Mouse (Mus musculus): ENCODE data around the gene Arpp19. TPM values are rescaled to one million over a fixed set of nuclear protein-coding genes. Genes with fewer than 3 reads are reported as not detected.

The Arpp19 gene
- 266 TPM for polyA plus RNA-seq (2014; fragmentation: Illumina TruSeq; extraction: RNeasy Lipid Tissue Mini Kit (QIAGEN cat#74804); ENCODE audit: low replicate concordance)

DNA sequence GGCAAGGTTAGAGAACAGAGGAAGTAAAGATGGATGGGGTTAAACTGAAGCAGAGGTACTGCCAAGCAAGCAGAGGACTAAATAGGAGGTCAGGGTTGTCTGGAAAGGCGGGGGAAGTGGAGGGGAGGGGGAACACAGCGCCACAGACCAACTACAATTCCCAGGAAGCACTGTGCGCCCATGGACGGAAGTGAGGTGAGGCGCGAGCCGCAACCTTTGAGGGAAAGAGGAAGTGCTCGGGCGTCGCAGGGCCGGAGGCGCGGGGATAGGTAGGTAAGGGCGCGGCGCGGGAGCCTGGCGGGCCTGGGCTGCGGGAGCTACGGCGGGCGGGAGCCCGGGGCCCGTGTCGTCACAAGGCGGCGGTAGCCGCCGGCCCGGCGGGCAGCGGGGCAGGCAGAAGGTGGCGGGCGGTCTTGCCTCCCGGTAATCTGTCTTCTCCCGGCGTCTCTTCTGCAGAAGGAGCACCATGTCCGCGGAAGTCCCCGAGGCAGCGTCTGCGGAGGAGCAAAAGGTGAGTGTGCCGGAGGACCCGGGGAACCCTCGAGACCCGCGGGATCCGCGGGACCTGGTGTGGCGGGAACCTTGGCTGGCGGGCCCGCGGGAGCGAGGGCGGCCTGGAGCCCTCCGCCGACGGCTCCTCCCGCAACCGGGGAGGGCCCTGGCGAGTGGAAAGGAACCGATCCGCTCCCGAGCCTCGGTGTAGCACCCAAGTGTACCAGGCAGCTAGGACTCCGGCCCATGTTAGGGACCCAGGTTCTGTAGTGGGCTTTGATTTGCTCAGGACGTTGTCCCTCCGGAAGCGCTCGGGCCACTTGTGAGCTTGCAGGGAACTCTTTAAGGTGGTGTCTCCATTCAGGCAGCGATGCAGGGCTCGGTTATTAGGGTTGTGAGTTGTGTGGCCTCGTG is at the start of gene Arpp19:
TSS of gene Arpp19 (plus strand) at position 164 of the 906 bp plus-strand sequence.

DNA sequence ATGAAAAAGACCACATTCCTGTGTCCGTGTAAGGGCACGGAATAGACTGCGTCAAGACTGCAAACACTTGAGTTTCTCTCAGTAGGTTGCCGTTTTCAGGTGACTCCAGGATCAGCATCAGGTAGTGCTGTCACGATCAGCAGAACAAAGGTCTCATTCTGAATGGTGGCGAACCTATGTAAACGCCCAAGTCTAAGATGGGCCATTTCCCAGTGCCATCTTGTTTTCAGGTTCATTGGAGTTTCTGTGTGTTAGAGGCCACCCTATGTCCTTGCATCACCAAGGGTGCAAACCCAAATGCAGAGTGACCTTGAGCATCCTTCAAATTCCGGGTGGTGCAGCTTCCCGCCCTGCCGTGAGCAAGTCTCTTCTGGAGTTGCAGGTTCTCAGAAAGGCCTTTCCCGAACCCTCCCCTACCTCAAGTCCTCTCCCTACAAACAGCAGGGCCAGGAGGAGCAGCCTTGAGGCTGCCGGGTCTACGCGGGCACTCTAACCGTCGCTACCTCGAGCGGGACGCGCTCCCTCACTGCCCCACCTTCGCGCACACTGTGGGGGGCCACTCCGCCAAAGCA is 33.1 kb downstream of the Arpp19 start, which contains the start of gene Myo5a:
TSS of gene Myo5a (plus strand) at position 559 of the 572 bp plus-strand sequence.

Other genes with a start within 250 kb of the Arpp19 start
- not detected for gene Onecut1, start 175.7 kb upstream of the Arpp19 start, polyA plus RNA-seq (2014; fragmentation: Illumina TruSeq; extraction: RNeasy Lipid Tissue Mini Kit (QIAGEN cat#74804); ENCODE audit: low replicate concordance)
- gene Fam214a, start 84.7 kb upstream of the Arpp19 start, polyA plus RNA-seq (2014; fragmentation: Illumina TruSeq; extraction: RNeasy Lipid Tissue Mini Kit (QIAGEN cat#74804); ENCODE audit: low replicate concordance) = 6.9 TPM
- 7.4 TPM for gene Myo5a, start 33.4 kb downstream of the Arpp19 start, polyA plus RNA-seq (2014; fragmentation: Illumina TruSeq; extraction: RNeasy Lipid Tissue Mini Kit (QIAGEN cat#74804); ENCODE audit: low replicate concordance)
- gene Myo5c, start 194.4 kb downstream of the Arpp19 start, polyA plus RNA-seq (2014; fragmentation: Illumina TruSeq; extraction: RNeasy Lipid Tissue Mini Kit (QIAGEN cat#74804); ENCODE audit: low replicate concordance) = 11.6 TPM

Measured in small intestine, adult 10 weeks (tissue).